Mouse (Mus musculus) embryonic facial prominence, embryonic 10.5 days (tissue): ENCODE results near the gene Kdm8. TPM values are rescaled to one million over a fixed set of nuclear protein-coding genes. Genes with fewer than 3 reads are reported as not detected.

ENCODE experiments used
- polyA plus RNA-seq: library from polyadenylated mRNA; unstranded; fragments of >200 nt; fragmentation: Nextera tagmentation; extraction: Ambion mirVana; gene quantifications from 2 replicates; pipeline ENCODE4 v1.2.1, GENCODE M21; 2016

The Kdm8 gene
- polyA plus RNA-seq, 1 experiment from 2014 or later: 16.4 TPM

Other genes starting within 250 kb of the Kdm8 start
- 120 and 123 TPM in 2 replicates for gene Nsmce1, start 46.9 kb downstream of the Kdm8 start, polyA plus RNA-seq
- 3.7 and 4.9 TPM in 2 replicates for gene Il4ra, start 107.4 kb downstream of the Kdm8 start, polyA plus RNA-seq
- 0.35 and 0.38 TPM in 2 replicates for gene Il21r, start 158.8 kb downstream of the Kdm8 start, polyA plus RNA-seq